Mouse (Mus musculus): ENCODE measurements at regions not wholly inside any gene's neighbourhood (a gene's known extent, or its start where the extent isn't known, plus 50 kb on each side); places are given as distances from the start of the nearest gene placed in this dataset.

DNA sequence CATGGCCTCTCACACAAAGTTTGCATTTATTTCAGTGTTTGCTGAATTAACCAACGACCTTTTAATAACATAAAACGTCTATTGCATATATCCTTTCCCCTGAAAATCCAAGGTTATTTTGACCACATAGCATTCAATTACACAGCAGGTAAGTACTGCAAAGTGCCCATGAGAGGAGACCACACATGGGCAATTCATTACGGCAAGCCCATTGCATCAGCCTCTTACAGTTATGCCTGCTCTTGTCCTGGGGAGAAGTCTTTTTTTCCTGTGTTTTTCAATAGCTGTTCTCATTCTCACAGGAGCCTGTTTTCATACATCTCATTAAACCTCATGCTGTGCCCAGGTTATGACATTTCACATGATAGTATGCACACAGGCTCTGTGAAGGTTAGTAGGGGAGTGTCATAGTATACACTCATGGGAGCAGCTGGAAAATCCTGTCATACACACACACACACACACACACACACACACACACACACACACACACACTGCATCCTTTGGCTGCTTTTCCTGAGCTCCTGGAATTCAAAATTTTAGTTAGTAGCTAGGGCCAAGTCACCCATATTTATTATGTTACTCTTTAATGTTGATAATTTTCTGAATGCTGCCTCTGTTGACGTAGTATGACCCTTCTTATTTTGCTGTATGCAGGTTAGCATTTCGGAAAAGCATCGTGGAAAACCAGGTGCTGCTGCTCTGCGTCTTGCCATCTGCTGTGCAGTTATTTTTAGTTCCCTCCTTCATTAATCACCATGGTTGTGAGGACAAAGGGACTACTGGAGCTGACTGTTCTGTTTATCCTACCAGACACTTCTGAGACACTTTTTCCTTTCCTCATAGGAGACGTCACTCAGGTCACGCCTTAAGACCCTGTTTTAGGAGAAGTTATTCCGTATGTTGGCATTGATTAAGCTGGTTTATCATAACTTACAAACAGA is 483.6 kb downstream of the Bckdhb start:
- DNase-seq (ENCODE audit: low read depth, low spot score) = no peak

All from R1 (cell line).